Mouse (Mus musculus) forebrain, embryonic 15.5 days (tissue): ENCODE measurements around the gene Nup98. TPM values are rescaled to one million over a fixed set of nuclear protein-coding genes. Genes with fewer than 3 reads are reported as not detected.

Source experiments
- ATAC-seq: fragments of 200-750 bp; cut with Nextera tagmentation; replicated peaks from 2 replicates; pipeline ENCODE4 v1.8.0; 2017; ENCODE audit warnings: mild to moderate bottlenecking, moderate TSS enrichment, moderate library complexity
- H3K27ac ChIP-seq: fragments of 300-500 bp; sonication (generic); replicated peaks from 2 replicates; pipeline ENCODE4 v1.5.1; 2015; ENCODE audit warnings: mild to moderate bottlenecking, inconsistent platforms
- H3K27me3 ChIP-seq: fragments of 300-500 bp; sonication (generic); 2 replicates; pipeline ENCODE4 v1.6.1; 2015; ENCODE audit warnings: inconsistent platforms
- H3K36me3 ChIP-seq: fragments of 300-500 bp; sonication (generic); 2 replicates; pipeline ENCODE4 v1.6.1; 2015; ENCODE audit warnings: mild to moderate bottlenecking, inconsistent platforms
- H3K4me1 ChIP-seq: fragments of 300-500 bp; sonication (generic); 2 replicates; pipeline ENCODE4 v1.6.1; 2015; ENCODE audit warnings: inconsistent platforms
- H3K4me2 ChIP-seq: fragments of 300-500 bp; sonication (generic); replicated peaks from 2 replicates; pipeline ENCODE4 v1.6.1; 2015; ENCODE audit warnings: mild to moderate bottlenecking, inconsistent platforms
- H3K4me3 ChIP-seq: fragments of 300-500 bp; sonication (generic); 2 replicates; pipeline ENCODE4 v1.5.1; 2015; ENCODE audit warnings: mild to moderate bottlenecking, inconsistent platforms
- H3K9ac ChIP-seq: fragments of 300-500 bp; sonication (generic); replicated peaks from 2 replicates; pipeline ENCODE4 v1.6.1; 2015; ENCODE audit warnings: mild to moderate bottlenecking, inconsistent platforms
- H3K9me3 ChIP-seq: fragments of 300-500 bp; sonication (generic); 2 replicates; pipeline ENCODE4 v1.6.1; 2016; ENCODE audit warnings: inconsistent platforms
- WGBS: fragments of 180-500 bp; shearing (Covaris S2); methylation state at CpG from one replicate; pipeline ENCODE4 v1.1.7; 2015; ENCODE audit warnings: mixed read lengths; 5-methylcytosine and 5-hydroxymethylcytosine counted together
- polyA plus RNA-seq: library from polyadenylated mRNA; unstranded; fragments of >200 nt; fragmentation: Nextera tagmentation; extraction: Ambion mirVana; gene quantifications from 2 replicates; pipeline ENCODE4 v1.2.1, GENCODE M21; 2015

Nup98 gene
- polyA plus RNA-seq, 1 experiment from 2014 or later, result 24.2 TPM

DNA sequence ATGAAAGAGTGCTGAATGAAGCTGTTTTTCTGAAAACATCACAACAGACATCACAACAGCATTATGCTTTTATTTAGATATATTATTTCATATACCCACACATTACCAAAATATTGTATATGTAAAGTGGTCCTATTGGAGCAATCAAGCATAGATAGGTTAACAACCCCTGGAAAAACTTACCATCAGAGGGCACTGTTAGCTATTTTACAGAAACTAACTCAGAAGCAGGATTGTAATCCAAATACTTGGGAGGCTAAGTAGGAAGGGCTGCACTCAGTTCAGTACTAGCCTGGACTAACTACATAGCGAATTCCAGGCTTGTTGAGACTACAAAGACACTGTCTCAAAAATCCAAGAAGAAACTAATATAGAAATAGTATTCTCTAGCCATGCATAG is 17.6 kb downstream of the Nup98 start:
- Histone ChIP-seq H3K4me3 (no peak overlapping the region), H3K4me1 (no peaks in the 10 kb centered on the region), H3K9me3 (no peaks in the 10 kb centered on the region), H3K4me2 (no peak overlapping the region), H3K27ac (no peak overlapping the region), H3K27me3 (no peaks in the 10 kb centered on the region), H3K36me3 (peaks cover 63% of the 10 kb centered on the region), H3K9ac (no peak overlapping the region)
- 87% methylated on average over 1 of the region's 1 CpGs for WGBS
- no peak for ATAC-seq

DNA sequence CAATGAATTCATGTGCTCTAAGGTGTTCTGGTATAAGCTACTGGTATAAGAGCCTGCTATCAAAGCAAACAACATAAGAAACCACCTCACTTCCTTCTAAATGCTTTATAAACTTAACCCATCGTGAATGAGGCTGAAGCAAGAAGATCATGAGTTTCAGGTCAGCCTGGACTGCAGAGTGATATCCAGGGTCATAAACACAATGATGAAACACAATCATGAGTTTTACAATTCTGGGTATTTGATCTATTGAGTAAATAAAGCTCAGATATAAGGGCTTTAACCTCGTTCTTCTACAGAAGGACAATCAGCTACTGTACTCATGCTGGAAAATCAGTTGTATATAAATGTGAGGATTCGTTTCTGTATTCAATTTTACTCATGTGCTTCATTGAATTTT is 26.1 kb downstream of the Nup98 start:
- Histone ChIP-seq H3K4me2 (no peak overlapping the region), H3K4me3 (no peak overlapping the region), H3K27ac (no peak overlapping the region), H3K36me3 (peaks cover 72% of the 10 kb centered on the region), H3K4me1 (no peaks in the 10 kb centered on the region), H3K9ac (no peak overlapping the region), H3K27me3 (no peaks in the 10 kb centered on the region), H3K9me3 (no peaks in the 10 kb centered on the region)
- WGBS, result 98% methylated on average over 3 of the region's 3 CpGs
- no peak for ATAC-seq

DNA sequence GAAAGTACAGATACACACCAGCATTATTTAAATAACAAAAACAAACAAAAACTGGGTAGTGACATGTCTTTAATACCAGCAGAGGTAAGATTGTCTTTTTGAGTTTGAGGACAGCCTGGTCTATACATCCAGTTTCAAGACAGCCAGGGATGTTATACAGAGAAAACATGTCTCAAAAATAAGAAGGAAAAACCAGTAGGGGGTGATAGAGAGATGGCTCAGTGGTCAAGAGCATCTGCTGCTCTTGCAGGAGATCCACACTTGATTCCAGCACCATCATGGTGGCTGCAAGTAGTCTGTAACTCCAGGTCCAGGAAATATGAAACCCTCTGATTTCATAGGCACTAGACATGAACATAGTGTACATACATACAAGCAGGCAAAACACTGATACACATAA is 39.7 kb downstream of the Nup98 start:
- H3K36me3 ChIP-seq, result peaks cover 26% of the 10 kb centered on the region; the same call in 1 of the 2 replicates
- ATAC-seq, result no peak
- no peaks in the 10 kb centered on the region for H3K9me3 ChIP-seq
- no peaks in the 10 kb centered on the region for H3K27me3 ChIP-seq
- H3K27ac ChIP-seq, result no peak overlapping the region
- no peak overlapping the region for H3K9ac ChIP-seq
- no peaks in the 10 kb centered on the region for H3K4me1 ChIP-seq
- no peak overlapping the region for H3K4me3 ChIP-seq
- H3K4me2 ChIP-seq, result no peak overlapping the region

DNA sequence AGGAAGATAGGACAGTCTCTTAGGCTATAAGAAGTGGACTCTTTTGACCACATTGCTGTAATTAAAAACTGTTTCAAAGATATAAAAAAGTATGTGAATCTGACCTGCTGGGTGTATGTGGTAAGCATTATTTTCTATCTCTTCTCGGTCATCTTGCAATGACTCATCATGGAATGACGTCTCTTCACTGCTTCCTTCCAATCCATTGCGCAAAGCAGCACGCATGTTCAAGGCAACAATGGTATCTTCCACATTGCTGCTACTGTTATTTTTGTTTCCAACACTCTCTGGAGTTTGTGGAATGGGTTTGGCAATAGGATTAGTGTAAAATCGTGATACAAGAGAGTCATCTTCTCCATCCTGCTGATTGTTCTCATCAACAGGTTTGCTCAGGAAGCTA is 56.3 kb downstream of the Nup98 start:
- WGBS, result 93% methylated on average over 5 of the region's 5 CpGs
- Histone ChIP-seq H3K27me3 (no peaks in the 10 kb centered on the region), H3K4me1 (no peaks in the 10 kb centered on the region), H3K9me3 (no peaks in the 10 kb centered on the region), H3K9ac (no peak overlapping the region), H3K4me2 (no peak overlapping the region), H3K36me3 (peaks cover 71% of the 10 kb centered on the region), H3K4me3 (no peak overlapping the region), H3K27ac (no peak overlapping the region)
- ATAC-seq, result no peak

DNA sequence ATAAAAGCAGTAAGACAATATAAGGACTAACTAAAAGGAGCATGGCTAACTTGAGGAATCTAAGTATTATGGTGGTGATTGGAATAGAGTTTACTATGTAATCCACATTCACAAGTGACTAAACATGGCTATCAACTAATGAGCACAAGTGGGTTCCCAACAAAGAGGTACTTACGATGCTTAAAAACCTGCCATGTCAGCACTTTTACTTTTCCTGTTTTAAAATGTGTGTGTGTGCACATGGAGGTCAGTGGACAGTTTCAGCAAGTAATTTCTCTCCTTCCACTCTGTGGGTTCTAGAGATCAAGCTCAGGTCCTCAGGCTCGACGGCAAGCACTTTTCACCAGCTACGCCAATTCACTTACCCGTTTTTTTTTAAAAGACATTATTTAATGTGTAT is 72.1 kb downstream of the Nup98 start:
- no peak for ATAC-seq
- H3K27me3 ChIP-seq, result no peaks in the 10 kb centered on the region
- WGBS, result 98% methylated on average over 5 of the region's 5 CpGs
- no peak overlapping the region for H3K4me3 ChIP-seq
- H3K9ac ChIP-seq, result no peak overlapping the region
- H3K9me3 ChIP-seq, result no peaks in the 10 kb centered on the region
- peaks cover 76% of the 10 kb centered on the region for H3K36me3 ChIP-seq
- no peak overlapping the region for H3K4me2 ChIP-seq
- no peak overlapping the region for H3K27ac ChIP-seq
- no peaks in the 10 kb centered on the region for H3K4me1 ChIP-seq

DNA sequence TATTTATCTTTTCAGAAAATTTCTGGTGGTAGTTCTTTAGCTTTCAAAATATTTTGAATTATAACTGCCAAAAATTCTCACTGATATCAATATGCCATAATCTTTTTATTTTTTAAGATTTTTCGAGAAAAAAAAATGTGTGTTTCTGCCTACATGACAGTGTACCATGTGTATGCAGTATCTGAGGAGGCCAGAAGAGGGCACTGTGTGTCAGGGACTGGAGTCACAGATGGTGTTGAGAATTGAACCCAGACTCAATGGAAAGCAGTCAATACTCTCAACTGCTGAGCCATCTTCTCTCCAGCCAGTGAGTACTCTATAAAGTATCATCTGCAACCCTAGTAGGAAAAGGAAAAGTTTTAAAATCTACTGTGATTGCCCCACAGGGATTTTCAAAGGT is 72.5 kb downstream of the Nup98 start:
- ATAC-seq, result no peak
- H3K36me3 ChIP-seq, result peaks cover 78% of the 10 kb centered on the region
- no peak overlapping the region for H3K27ac ChIP-seq
- H3K9me3 ChIP-seq, result no peaks in the 10 kb centered on the region
- H3K27me3 ChIP-seq, result no peaks in the 10 kb centered on the region
- H3K9ac ChIP-seq, result no peak overlapping the region
- no peak overlapping the region for H3K4me2 ChIP-seq
- no peak overlapping the region for H3K4me3 ChIP-seq
- 87% methylated on average over 1 of the region's 1 CpGs for WGBS
- H3K4me1 ChIP-seq, result no peaks in the 10 kb centered on the region

DNA sequence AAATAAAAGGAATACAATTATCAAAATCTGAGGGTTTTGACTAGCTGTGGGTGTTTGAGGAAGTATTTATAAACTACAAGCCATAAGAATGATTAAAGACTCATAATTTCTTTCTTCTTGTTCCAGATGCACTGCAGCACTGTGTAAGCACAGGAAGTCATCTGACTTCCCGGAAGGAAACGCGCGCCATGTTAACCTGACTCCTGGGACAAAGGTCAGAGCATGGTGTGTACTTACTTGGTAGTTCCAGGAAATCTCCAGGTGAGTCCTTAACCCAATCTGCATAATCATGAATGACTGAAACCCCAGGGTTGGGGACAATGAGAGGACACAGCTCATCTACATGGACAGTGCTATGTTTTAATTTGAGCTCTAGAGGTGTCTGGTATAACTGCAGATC is 77.6 kb downstream of the Nup98 start:
- no peak overlapping the region for H3K27ac ChIP-seq
- H3K9me3 ChIP-seq, result no peaks in the 10 kb centered on the region
- no peak overlapping the region for H3K9ac ChIP-seq
- no peak for ATAC-seq
- no peak overlapping the region for H3K4me3 ChIP-seq
- no peak overlapping the region for H3K4me2 ChIP-seq
- H3K36me3 ChIP-seq, result peaks cover 79% of the 10 kb centered on the region
- H3K27me3 ChIP-seq, result no peaks in the 10 kb centered on the region
- WGBS, result 96% methylated on average over 4 of the region's 4 CpGs
- no peaks in the 10 kb centered on the region for H3K4me1 ChIP-seq

DNA sequence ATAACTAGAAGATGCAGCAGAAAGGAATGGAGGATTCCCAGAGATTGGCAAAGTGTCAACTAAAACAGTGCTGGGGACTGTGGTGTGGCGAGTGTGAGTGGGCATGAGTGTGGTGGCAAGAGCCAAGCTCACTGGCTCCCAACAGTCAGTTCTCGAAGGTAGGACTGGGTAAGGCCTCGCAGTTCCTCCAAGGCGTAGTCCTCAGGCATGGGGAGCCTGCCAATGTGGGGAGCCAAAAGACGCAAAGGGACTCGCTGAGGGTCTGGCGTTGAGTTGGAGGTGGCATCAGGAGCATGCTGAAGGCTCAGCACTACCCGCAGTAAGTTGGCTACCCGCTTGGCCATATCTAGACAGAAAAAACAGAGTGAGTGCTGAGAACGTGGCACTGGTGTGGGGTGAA is 89.7 kb downstream of the Nup98 start:
- H3K4me1 ChIP-seq, result no peaks in the 10 kb centered on the region
- H3K9me3 ChIP-seq, result no peaks in the 10 kb centered on the region
- no peak overlapping the region for H3K27ac ChIP-seq
- ATAC-seq, result no peak
- H3K4me2 ChIP-seq, result no peak overlapping the region
- H3K27me3 ChIP-seq, result no peaks in the 10 kb centered on the region
- no peak overlapping the region for H3K4me3 ChIP-seq
- WGBS, result 93% methylated on average over 10 of the region's 10 CpGs
- no peak overlapping the region for H3K9ac ChIP-seq
- peaks cover 74% of the 10 kb centered on the region for H3K36me3 ChIP-seq

DNA sequence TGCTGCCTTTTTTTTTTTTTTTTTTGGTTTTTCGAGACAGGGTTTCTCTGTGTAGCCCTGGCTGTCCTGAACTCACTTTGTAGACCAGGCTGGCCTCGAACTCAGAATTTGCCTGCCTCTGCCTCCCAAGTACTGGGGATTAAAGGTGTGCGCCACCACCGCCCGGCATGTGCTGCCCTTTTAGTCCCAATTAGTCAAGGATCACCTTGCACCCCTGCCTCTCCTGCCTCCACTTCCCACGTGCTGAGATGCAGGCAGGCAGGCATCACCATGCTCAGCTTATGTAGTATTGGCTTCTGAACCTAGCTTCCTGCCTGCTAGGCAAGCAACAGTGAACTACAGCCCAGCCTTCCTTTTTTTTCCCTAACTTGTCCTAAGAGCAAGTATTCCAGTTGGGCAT is 92.6 kb downstream of the Nup98 start:
- H3K4me2 ChIP-seq, result no peak overlapping the region
- H3K4me1 ChIP-seq, result no peaks in the 10 kb centered on the region
- no peaks in the 10 kb centered on the region for H3K27me3 ChIP-seq
- no peaks in the 10 kb centered on the region for H3K9me3 ChIP-seq
- WGBS, result 81% methylated on average over 6 of the region's 6 CpGs
- no peak overlapping the region for H3K4me3 ChIP-seq
- no peak overlapping the region for H3K9ac ChIP-seq
- no peak overlapping the region for H3K27ac ChIP-seq
- peaks cover 45% of the 10 kb centered on the region for H3K36me3 ChIP-seq
- ATAC-seq, result no peak

DNA sequence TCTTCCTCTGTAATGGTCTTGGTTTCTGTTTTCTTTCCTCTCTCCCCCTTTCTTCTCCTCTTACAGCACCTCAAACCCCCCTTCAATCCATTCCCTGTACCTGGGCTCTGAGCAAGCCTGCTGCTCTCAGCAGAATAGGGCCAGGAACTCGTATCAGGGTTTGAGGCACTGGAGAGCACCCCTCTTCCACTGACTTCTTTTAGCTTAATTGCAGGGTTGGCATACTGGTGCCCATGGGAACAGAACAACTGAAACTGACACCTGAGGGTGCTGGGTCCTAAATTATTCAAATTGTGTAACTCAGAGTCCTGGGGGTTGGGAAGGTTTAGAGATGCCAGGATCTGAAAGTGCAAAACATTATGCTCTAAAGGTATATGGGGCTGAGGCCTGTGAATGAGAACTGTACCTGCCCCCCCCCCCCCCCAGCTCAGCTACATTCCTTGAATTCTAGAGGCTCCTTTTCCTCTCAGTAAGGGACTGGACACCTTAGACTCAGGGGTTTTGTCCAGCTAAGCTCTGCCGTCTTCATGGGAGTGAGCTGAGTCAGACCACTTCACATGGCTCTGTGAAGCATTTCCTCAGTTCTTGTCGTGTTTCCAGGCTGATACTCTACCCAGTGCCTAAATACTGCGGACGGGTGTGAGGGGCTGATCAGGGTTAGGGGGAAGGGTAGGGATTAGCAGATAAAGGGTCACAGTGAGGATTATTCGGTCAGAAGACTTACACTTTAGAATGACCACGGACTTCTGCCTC is 93.2 kb downstream of the Nup98 start, which contains the start of gene Chrna10:
TSS of gene Chrna10 (minus strand) at position 250 of the 753 bp plus-strand sequence.
- Histone ChIP-seq H3K4me2 (no peak within 1 kb of the TSS), H3K36me3 (peaks cover 39% of the 10 kb centered on the region), H3K9me3 (no peaks in the 10 kb centered on the region), H3K27me3 (no peaks in the 10 kb centered on the region), H3K27ac (no peak within 1 kb of the TSS), H3K4me1 (no peaks in the 10 kb centered on the region), H3K4me3 (no peak within 1 kb of the TSS), H3K9ac (no peak within 1 kb of the TSS)
- no peak for ATAC-seq
- 47% methylated on average over 7 of the region's 7 CpGs for WGBS

DNA sequence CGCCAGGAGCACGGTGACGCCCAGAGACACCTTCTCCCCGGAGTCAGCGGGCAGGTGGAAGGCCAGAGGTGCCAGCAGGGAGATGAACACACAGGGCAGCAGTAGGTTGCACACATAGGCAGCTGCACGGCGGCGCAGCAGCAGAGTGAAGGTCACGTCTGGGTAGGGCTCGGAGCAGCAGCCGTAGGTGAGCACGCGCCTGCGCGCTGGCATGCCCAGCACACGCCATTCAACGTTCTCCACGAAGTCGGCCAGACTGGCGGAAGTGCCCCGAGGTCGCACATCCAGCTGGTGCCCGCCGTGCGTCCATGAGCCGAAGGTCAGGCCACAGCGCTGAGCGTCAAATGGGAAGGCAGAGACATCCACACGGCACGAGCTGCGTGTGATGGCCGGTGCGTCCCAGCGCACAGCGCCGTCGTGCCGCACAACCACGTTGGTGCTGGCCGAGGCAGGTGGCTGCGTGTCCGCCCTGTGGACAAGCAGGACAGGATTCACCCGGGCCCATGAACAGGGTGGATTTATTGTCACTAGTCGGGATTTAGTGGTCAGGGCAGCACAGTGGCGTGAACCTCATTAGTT is 96.7 kb downstream of the Nup98 start:
- H3K36me3 ChIP-seq, result peaks cover 4% of the 10 kb centered on the region
- H3K27ac ChIP-seq, result no peak overlapping the region
- no peak for ATAC-seq
- no peaks in the 10 kb centered on the region for H3K4me1 ChIP-seq
- H3K9me3 ChIP-seq, result no peaks in the 10 kb centered on the region
- no peaks in the 10 kb centered on the region for H3K27me3 ChIP-seq
- 87% methylated on average over 45 of the region's 45 CpGs for WGBS
- no peak overlapping the region for H3K9ac ChIP-seq
- H3K4me2 ChIP-seq, result no peak overlapping the region
- no peak overlapping the region for H3K4me3 ChIP-seq

DNA sequence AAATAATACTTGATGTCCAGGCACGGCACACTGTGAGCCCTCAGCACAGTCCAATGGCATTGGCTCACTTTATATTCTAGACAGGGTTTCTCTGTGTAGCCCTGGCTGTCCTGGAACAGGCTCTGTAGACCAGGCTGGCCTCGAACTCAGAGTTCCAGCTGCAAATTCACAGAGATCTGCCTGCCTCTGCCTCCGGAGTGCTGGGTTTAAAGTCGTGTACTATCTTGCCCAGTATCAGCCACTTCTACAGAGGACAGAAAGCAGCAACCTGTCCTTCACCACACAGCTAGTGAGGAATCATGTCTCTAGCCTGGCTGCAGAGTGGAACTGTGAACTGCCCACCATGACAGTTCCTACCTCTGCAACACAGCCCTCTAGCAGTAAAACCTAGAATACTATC is 100.2 kb downstream of the Nup98 start:
- WGBS, result 87% methylated on average over 4 of the region's 4 CpGs
- no peaks in the 10 kb centered on the region for H3K36me3 ChIP-seq
- no peak overlapping the region for H3K4me3 ChIP-seq
- H3K9ac ChIP-seq, result no peak overlapping the region
- no peaks in the 10 kb centered on the region for H3K27me3 ChIP-seq
- no peak overlapping the region for H3K27ac ChIP-seq
- no peak for ATAC-seq
- peaks cover 8% of the 10 kb centered on the region; the same call in 1 of the 2 replicates for H3K4me1 ChIP-seq
- H3K9me3 ChIP-seq, result no peaks in the 10 kb centered on the region
- no peak overlapping the region for H3K4me2 ChIP-seq

DNA sequence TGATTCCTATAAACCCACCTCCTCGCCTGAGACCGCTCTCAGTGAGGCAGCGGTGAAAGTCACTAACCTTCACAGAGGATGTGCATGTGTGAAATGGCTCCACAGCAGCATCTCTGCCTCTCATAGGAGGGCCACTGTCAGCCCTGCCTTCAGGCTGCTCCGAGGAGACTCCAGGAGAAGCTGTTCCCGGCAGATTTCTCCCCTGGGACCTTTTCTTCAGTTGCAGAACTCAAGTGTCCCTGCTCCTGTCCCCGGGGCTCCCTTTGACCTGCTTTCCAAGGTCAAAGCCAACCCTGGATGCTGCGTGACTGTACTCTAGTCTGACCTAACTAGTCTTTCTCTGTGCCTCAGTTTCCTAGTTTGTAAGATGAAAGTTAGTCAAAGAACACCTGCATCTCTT is 100.8 kb downstream of the Nup98 start, which contains the start of gene Art5:
TSS of gene Art5 (minus strand) at position 319 of the 400 bp plus-strand sequence.
- H3K9ac ChIP-seq, result no peak within 1 kb of the TSS
- no peak within 1 kb of the TSS for H3K4me2 ChIP-seq
- ATAC-seq, result no peak
- no peaks in the 10 kb centered on the region for H3K9me3 ChIP-seq
- 86% methylated on average over 7 of the region's 7 CpGs for WGBS
- no peaks in the 10 kb centered on the region for H3K36me3 ChIP-seq
- no peak within 1 kb of the TSS for H3K4me3 ChIP-seq
- no peak within 1 kb of the TSS for H3K27ac ChIP-seq
- H3K27me3 ChIP-seq, result no peaks in the 10 kb centered on the region
- H3K4me1 ChIP-seq, result peaks cover 8% of the 10 kb centered on the region; the same call in 1 of the 2 replicates
